Mouse (Mus musculus) right cerebral cortex, postnatal 36 days (tissue): ENCODE measurements around the gene Uba3.

Source experiments
- DNase-seq, 2 experiments: peaks; one replicate each; pipeline ENCODE4 v3.0.0; 2022; ENCODE audit warnings: low spot score in 2 of 2, mixed read lengths in 1 of 2

Gene Uba3

GRCm38 (mm10) chr6:97205439-97205885 is at the start of gene Uba3:
Gene Uba3 (minus strand): TSS chr6:97205647.
- peak; percentile 97 to 99 for DNase-seq

- DNase-seq, result peak in 1 of 2 experiments; percentile 5
Observed at GRCm38 (mm10) chr6:97252711-97253221, 47.3 kb upstream of the Uba3 start, which contains the start of gene Lmod3. Gene Lmod3 (minus strand): TSS chr6:97252759.

GRCm38 (mm10) chr6:97252086-97252485 is 46.6 kb upstream of the Uba3 start:
- DNase-seq, result no peak

- peak; percentile 14 to 28 for DNase-seq
Observed at GRCm38 (mm10) chr6:97250966-97251365, 45.5 kb upstream of the Uba3 start.

- no peak for DNase-seq
Observed at GRCm38 (mm10) chr6:97245200-97245599, 39.8 kb upstream of the Uba3 start.

- no peak for DNase-seq
Observed at GRCm38 (mm10) chr6:97242522-97242921, 37.1 kb upstream of the Uba3 start.

GRCm38 (mm10) chr6:97240092-97240491 is 34.6 kb upstream of the Uba3 start:
- DNase-seq, result no peak

- no peak for DNase-seq
Observed at GRCm38 (mm10) chr6:97239360-97239759, 33.9 kb upstream of the Uba3 start.

GRCm38 (mm10) chr6:97236088-97236487 is 30.6 kb upstream of the Uba3 start:
- DNase-seq, result no peak

- no peak for DNase-seq
Observed at GRCm38 (mm10) chr6:97234911-97235668, 29.6 kb upstream of the Uba3 start.

- DNase-seq, result no peak
Observed at GRCm38 (mm10) chr6:97227067-97227847, 21.8 kb upstream of the Uba3 start.

- DNase-seq, result no peak
Observed at GRCm38 (mm10) chr6:97226083-97226491, 20.6 kb upstream of the Uba3 start.

- DNase-seq, result no peak
Observed at GRCm38 (mm10) chr6:97224505-97224904, 19.1 kb upstream of the Uba3 start.

GRCm38 (mm10) chr6:97223566-97223965 is 18.1 kb upstream of the Uba3 start:
- DNase-seq, result no peak

- DNase-seq, result no peak
Observed at GRCm38 (mm10) chr6:97222931-97223467, 17.6 kb upstream of the Uba3 start.

- no peak for DNase-seq
Observed at GRCm38 (mm10) chr6:97222321-97222720, 16.9 kb upstream of the Uba3 start.

GRCm38 (mm10) chr6:97221205-97222025 is 16.0 kb upstream of the Uba3 start:
- DNase-seq, result peak; percentile 61 to 83

GRCm38 (mm10) chr6:97220672-97221071 is 15.2 kb upstream of the Uba3 start:
- no peak for DNase-seq

GRCm38 (mm10) chr6:97216154-97216821 is 10.8 kb upstream of the Uba3 start:
- DNase-seq, result no peak

GRCm38 (mm10) chr6:97211981-97212380 is 6.5 kb upstream of the Uba3 start:
- DNase-seq, result peak; percentile 53 to 67
